Comparison of ENCODE assay signal across 8 mouse cellular contexts in the genomic region with DNA sequence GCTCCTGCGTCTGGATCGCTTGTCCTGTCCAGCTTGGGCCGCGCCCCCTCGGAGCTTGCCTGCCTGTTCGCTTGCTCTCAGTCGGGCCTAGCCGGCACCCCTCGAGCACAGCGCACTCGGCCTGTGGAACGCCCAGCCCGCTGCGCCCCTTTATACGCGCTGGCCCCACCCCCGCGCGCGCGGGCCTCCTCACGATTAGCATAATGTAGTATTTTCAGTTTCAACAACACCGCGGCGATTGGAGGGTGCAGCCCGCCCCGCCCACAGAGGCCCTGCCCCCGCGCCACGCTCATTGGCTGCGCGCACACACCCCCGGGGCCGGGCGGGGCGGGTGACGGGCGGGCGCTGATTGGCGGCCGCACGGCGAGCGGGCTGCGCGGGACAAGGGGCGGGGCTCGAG. TPM values are rescaled to one million over a fixed set of nuclear protein-coding genes. Genes with fewer than 3 reads are reported as not detected.
DNase-seq lines count a peak whose midpoint lies in the region; ATAC-seq lines count a peak whose summit lies in the region.

A gene (minus strand): TSS at position 177 of the 400 bp plus-strand sequence.

- H3K4me3 ChIP-seq in embryonic facial prominence, embryonic 13.5 days = peak within 1 kb of the TSS; percentile 63
- H3K4me3 ChIP-seq in midbrain, embryonic 10.5 days = peak within 1 kb of the TSS; percentile 59

- peak within 1 kb of the TSS; percentile 84 for H3K9ac ChIP-seq in embryonic facial prominence, embryonic 13.5 days

- H3K9me3 ChIP-seq in embryonic facial prominence, embryonic 13.5 days = peaks cover 27% of the 10 kb centered on the region
- peaks cover 55% of the 10 kb centered on the region for H3K9me3 ChIP-seq in midbrain, embryonic 10.5 days (replicated peaks)

- H3K4me2 ChIP-seq in embryonic facial prominence, embryonic 13.5 days = peak within 1 kb of the TSS; percentile 60

- peaks cover 42% of the 10 kb centered on the region for H3K4me1 ChIP-seq in embryonic facial prominence, embryonic 13.5 days
- peaks cover 59% of the 10 kb centered on the region for H3K4me1 ChIP-seq in midbrain, embryonic 10.5 days

- intact Hi-C loops in left cerebral cortex, postnatal 4 days (cut with DNase I) = loop anchor here (10.0 kb wide), 1 partner anchor 166 kb away; no protein-coding TSS in a partner anchor

- WGBS in embryonic facial prominence, embryonic 13.5 days = 43% methylated on average over 48 of the region's 48 CpGs
- 42% methylated on average over 48 of the region's 48 CpGs for WGBS in midbrain, embryonic 10.5 days

- peaks cover 16% of the 10 kb centered on the region for H3K36me3 ChIP-seq in embryonic facial prominence, embryonic 13.5 days
- H3K36me3 ChIP-seq in midbrain, embryonic 10.5 days = peaks cover 10% of the 10 kb centered on the region

- H3K27me3 ChIP-seq in embryonic facial prominence, embryonic 13.5 days = peaks cover 7% of the 10 kb centered on the region; the same call in 1 of the 2 replicates
- peaks cover 75% of the 10 kb centered on the region for H3K27me3 ChIP-seq in midbrain, embryonic 10.5 days (ENCODE audit: low read depth, poor library complexity, severe bottlenecking)

- H3K27ac ChIP-seq in embryonic facial prominence, embryonic 13.5 days = peak within 1 kb of the TSS; percentile 87
- peak within 1 kb of the TSS; percentile 90 for H3K27ac ChIP-seq in midbrain, embryonic 10.5 days (replicated peaks)

- peak; percentile 80 for ATAC-seq in embryonic facial prominence, embryonic 13.5 days (ENCODE audit: insufficient number of reproducible peaks, insufficient read depth, low FRiP score, low TSS enrichment, low read depth)

- DNase-seq in adrenal gland, adult 18-20 months (ENCODE audit: low spot score in 2 of 2) = peak; percentile 77 to 80
- peak; percentile 100 for DNase-seq in heart, adult 11 months
- peak; percentile 90 for DNase-seq in kidney, adult 11 months
- DNase-seq in left cerebral cortex, postnatal 4 days = peak; percentile 90
- peak; percentile 92 for DNase-seq in midbrain, embryonic 10.5 days (ENCODE audit: low spot score)
- DNase-seq in right cerebral cortex, postnatal 25 days = peak; percentile 82
- peak; percentile 78 for DNase-seq in urinary bladder, postnatal 25 days (ENCODE audit: low spot score)

RNA-seq across cellular contexts. Expression of the gene that starts here (rescaled TPM):
- total RNA-seq in adrenal gland, adult 18-20 months (2021) = 100 to 1,000 TPM; 153 to 767 TPM
- 873 and 944 TPM in 2 replicates for polyA plus RNA-seq in embryonic facial prominence, embryonic 13.5 days (2015; fragmentation: Nextera tagmentation; extraction: Ambion mirVana)
- 10 to 100 TPM; 47.3 to 47.8 TPM for total RNA-seq in left cerebral cortex, postnatal 4 days (2021)
- 329 and 443 TPM in 2 replicates for polyA plus RNA-seq in midbrain, embryonic 10.5 days (2016; fragmentation: Nextera tagmentation; extraction: Ambion mirVana)

Comparison
In these comparisons a context has a peak if more than half of its experiments do, and no peak if none do; other contexts are left out.
1. Peak in every context shown above with its lines: DNase-seq, ATAC-seq, H3K4me3 ChIP-seq and H3K27ac ChIP-seq.